Mouse (Mus musculus): ENCODE measurements around the gene Zbtb32. TPM values are rescaled to one million over a fixed set of nuclear protein-coding genes. Genes with fewer than 3 reads are reported as not detected.
A peak's percentile ranks its signal among the peaks of the same experiment; 100 is the strongest.

The Zbtb32 gene
- polyA plus RNA-seq, 1 experiment = 3.2 TPM

DNA sequence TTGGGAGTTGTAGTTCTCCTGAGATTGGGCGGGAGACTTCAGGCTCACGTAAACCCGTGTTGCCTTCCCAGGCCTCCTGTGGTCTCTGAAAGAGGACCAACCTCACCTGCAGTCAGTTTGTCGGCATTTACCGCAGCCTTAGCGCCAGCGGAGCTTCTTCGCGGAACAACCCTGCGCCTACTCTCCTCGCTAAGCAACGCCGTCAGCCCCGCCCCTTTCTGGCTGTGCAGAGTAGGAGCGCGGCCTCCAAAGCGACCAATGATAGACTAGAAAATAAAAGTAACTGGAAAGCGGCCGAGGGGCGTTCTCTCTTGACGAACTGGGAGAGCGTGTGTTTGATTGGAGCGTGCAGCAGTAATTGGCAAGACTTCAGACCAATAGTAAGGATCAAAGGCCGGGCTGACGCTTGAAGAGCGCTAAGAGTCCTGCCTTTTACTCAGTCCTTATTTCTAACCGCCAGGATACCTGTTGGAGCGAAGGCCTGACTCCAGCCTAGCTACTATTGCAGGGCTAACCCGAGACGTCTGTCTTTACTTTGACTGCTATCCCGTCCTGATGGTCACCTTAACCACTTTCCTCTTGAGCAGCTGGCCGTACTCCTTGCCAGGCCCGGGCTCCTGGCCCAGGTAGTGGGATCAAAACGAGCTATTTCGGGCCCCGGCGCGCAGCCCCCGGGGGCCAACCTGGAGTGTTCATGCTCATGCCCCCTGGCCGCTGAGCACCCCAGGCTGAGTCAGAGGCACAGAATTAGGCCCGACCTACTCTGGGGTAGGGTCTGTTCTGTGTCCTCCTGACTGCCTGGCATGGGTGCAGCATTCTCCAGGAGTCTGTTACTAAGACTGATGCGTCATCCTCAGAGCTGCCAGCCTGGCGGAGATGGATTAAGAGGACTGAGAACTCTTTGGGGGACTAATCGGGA lies 46.3 kb downstream of the Zbtb32 start, which contains the start of the genes Hspb6 and Proser3:
Gene Hspb6 (plus strand): TSS at position 77 of the 919 bp plus-strand sequence.
Gene Proser3 (minus strand): TSS at position 198 of the 919 bp plus-strand sequence.
- peak within 1 kb of the TSS; percentile 89 for H3K4me3 ChIP-seq (ENCODE audit: control insufficient read depth, insufficient read depth, low read length)
- peaks cover 11% of the 10 kb centered on the region for H3K4me1 ChIP-seq (replicated peaks; ENCODE audit: control insufficient read depth, insufficient read depth, low read length)
- no peaks in the 10 kb centered on the region for H3K27me3 ChIP-seq (ENCODE audit: control insufficient read depth, insufficient read depth, low read length)
- peak within 1 kb of the TSS; percentile 97 for H3K27ac ChIP-seq (ENCODE audit: control insufficient read depth, insufficient read depth, low read length)
- TF ChIP-seq CTCF (IDR thresholded peaks at IDR 0.05; ENCODE audit: borderline replicate concordance, control insufficient read depth, extremely low read depth, insufficient read depth, low read length, poor library complexity) (peak; percentile 48; the same call in 1 of the 2 replicates), POLR2A (IDR thresholded peaks at IDR 0.05; ENCODE audit: control insufficient read depth, extremely low read depth, insufficient read depth, low read length, poor library complexity) (peak; percentile 71; the same call in 1 of the 2 replicates)
- H3K36me3 ChIP-seq (ENCODE audit: control insufficient read depth, insufficient read depth, low read length) = peaks cover 19% of the 10 kb centered on the region
- DNase-seq = peak; percentile 97
- WGBS = under 1% methylated on average over 44 of the region's 44 CpGs

DNA sequence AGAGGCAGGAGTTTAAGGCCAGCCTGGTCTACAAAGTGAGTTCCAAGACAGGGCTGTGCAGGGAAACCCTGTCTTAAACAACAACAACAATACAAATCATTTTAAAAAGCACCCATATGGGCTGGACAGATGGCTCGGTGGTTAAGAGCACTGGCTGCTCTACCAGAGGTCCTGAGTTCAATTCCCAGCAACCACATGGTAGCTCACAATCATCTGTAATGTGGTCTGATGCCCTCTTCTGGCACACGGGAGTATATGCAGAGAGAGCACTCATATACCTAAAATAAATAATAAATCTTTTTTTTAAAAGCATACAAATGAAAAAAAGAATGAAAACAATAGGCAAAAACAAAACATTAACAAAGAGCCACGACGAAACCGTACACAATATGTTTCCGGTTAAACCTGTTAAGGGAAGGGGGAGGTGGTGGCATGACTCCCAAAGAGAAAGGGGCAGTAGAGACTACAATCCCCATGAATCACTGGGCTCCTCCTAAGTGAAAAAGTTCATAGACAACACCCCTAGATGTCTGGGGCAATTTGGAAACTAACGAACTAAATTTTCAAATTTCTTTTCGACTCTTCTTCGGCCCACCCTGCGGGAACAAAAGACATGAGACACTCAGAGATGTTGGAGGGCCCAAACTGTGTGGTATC lies 47.1 kb downstream of the Zbtb32 start:
- TF ChIP-seq CTCF (IDR thresholded peaks at IDR 0.05; ENCODE audit: borderline replicate concordance, control insufficient read depth, extremely low read depth, insufficient read depth, low read length, poor library complexity) (no peak), POLR2A (IDR thresholded peaks at IDR 0.05; ENCODE audit: control insufficient read depth, extremely low read depth, insufficient read depth, low read length, poor library complexity) (no peak)
- no peaks in the 10 kb centered on the region for H3K27me3 ChIP-seq (ENCODE audit: control insufficient read depth, insufficient read depth, low read length)
- WGBS = under 1% methylated on average over 10 of the region's 10 CpGs
- H3K4me1 ChIP-seq (replicated peaks; ENCODE audit: control insufficient read depth, insufficient read depth, low read length) = peaks cover 11% of the 10 kb centered on the region
- H3K4me3 ChIP-seq (ENCODE audit: control insufficient read depth, insufficient read depth, low read length) = peak overlapping the region; percentile 89
- peaks cover 13% of the 10 kb centered on the region for H3K36me3 ChIP-seq (ENCODE audit: control insufficient read depth, insufficient read depth, low read length)
- DNase-seq = no peak
- H3K27ac ChIP-seq (ENCODE audit: control insufficient read depth, insufficient read depth, low read length) = peak overlapping the region; percentile 97

DNA sequence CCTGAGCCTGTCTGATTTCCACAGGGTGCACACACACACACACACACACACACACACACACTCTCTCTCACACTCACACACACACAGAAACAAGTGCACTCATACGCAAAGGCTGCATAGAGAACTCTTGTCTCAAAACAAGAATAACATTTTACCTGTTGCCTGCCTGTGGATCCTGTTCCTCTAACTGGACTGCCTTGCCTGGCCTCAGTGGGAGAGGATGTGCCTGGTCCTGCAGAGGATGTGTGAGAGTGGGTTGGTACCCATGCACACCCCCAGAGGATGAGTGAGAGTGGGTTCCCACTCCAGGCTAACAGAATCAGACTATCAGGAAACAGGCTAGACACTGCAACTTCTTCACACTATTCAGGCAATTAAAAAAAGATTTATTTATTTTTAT lies 48.1 kb downstream of the Zbtb32 start:
- Histone ChIP-seq H3K4me3 (ENCODE audit: control insufficient read depth, insufficient read depth, low read length) (no peak overlapping the region), H3K27ac (ENCODE audit: control insufficient read depth, insufficient read depth, low read length) (no peak overlapping the region), H3K4me1 (replicated peaks; ENCODE audit: control insufficient read depth, insufficient read depth, low read length) (peaks cover 11% of the 10 kb centered on the region), H3K36me3 (ENCODE audit: control insufficient read depth, insufficient read depth, low read length) (peaks cover 13% of the 10 kb centered on the region), H3K27me3 (ENCODE audit: control insufficient read depth, insufficient read depth, low read length) (no peaks in the 10 kb centered on the region)
- WGBS = 97% methylated on average over 1 of the region's 1 CpGs
- TF ChIP-seq CTCF (IDR thresholded peaks at IDR 0.05; ENCODE audit: borderline replicate concordance, control insufficient read depth, extremely low read depth, insufficient read depth, low read length, poor library complexity) (no peak), POLR2A (IDR thresholded peaks at IDR 0.05; ENCODE audit: control insufficient read depth, extremely low read depth, insufficient read depth, low read length, poor library complexity) (no peak)
- no peak for DNase-seq

DNA sequence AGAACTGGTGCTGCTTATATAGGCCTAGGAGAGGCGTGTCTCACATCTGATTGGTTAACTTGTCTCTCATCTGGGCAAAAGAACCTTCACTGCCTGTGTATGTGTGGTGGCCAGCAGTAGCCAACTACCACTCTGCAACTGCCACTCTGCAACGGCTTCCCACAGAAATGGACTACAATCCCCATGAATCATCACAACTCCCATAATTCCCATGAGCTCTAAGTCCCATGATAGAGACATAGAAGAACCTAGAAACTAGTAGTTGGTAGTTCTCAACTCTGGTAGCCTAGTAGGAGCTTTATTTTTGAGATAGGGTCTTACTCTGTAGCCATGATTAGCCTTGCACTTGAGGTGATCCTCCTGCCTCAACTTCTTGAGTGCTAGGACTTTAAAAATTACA lies 48.8 kb downstream of the Zbtb32 start:
- no peak for TF ChIP-seq CTCF (IDR thresholded peaks at IDR 0.05; ENCODE audit: borderline replicate concordance, control insufficient read depth, extremely low read depth, insufficient read depth, low read length, poor library complexity)
- no peak for TF ChIP-seq POLR2A (IDR thresholded peaks at IDR 0.05; ENCODE audit: control insufficient read depth, extremely low read depth, insufficient read depth, low read length, poor library complexity)
- Histone ChIP-seq H3K36me3 (ENCODE audit: control insufficient read depth, insufficient read depth, low read length) (peaks cover 5% of the 10 kb centered on the region), H3K4me1 (replicated peaks; ENCODE audit: control insufficient read depth, insufficient read depth, low read length) (peaks cover 11% of the 10 kb centered on the region), H3K27me3 (ENCODE audit: control insufficient read depth, insufficient read depth, low read length) (no peaks in the 10 kb centered on the region), H3K27ac (ENCODE audit: control insufficient read depth, insufficient read depth, low read length) (no peak overlapping the region), H3K4me3 (ENCODE audit: control insufficient read depth, insufficient read depth, low read length) (no peak overlapping the region)
- WGBS = 89% methylated on average over 2 of the region's 2 CpGs
- no peak for DNase-seq

DNA sequence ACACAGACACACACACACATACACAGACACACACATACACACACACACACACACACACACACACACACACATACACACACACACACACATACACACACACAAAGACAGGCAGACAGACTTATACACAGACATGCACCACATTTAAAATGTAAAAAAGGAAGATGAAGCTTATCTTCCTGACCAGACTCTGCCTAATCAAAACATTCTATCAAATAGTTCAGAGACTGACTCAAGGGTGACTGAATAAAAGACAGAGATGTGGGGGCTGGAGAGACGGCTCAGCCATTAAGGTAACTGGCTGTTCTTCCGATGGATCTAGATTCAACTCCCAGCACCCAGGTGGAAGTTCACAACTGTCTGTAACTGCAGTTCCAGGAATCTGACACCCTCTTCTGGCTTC lies 54.4 kb downstream of the Zbtb32 start:
- Histone ChIP-seq H3K4me1 (replicated peaks; ENCODE audit: control insufficient read depth, insufficient read depth, low read length) (no peaks in the 10 kb centered on the region), H3K36me3 (ENCODE audit: control insufficient read depth, insufficient read depth, low read length) (peaks cover 5% of the 10 kb centered on the region), H3K27me3 (ENCODE audit: control insufficient read depth, insufficient read depth, low read length) (no peaks in the 10 kb centered on the region), H3K4me3 (ENCODE audit: control insufficient read depth, insufficient read depth, low read length) (no peak overlapping the region), H3K27ac (ENCODE audit: control insufficient read depth, insufficient read depth, low read length) (no peak overlapping the region)
- no peak for DNase-seq
- WGBS = 96% methylated on average over 2 of the region's 2 CpGs
- TF ChIP-seq POLR2A (IDR thresholded peaks at IDR 0.05; ENCODE audit: control insufficient read depth, extremely low read depth, insufficient read depth, low read length, poor library complexity) (no peak), CTCF (IDR thresholded peaks at IDR 0.05; ENCODE audit: borderline replicate concordance, control insufficient read depth, extremely low read depth, insufficient read depth, low read length, poor library complexity) (no peak)

DNA sequence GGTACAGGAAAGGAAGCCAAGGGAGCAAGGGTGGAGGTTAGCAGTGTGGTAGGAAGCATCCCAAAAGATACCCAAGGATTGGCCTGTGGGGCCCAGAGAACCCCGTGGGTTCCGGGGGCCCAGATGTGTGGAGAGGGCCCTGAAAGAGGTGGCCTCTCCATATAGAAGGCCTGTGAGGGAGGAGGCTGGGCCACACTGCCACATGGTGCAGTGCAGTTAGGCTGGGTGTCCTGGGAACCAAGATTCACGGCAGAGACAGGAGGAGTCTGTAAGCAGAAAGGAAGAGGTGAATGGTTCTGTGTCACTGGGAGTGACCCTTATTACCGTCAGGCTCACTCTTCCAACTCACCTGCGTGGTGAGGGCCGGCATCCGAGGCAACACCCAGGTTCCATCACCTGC lies 58.1 kb downstream of the Zbtb32 start:
- H3K36me3 ChIP-seq (ENCODE audit: control insufficient read depth, insufficient read depth, low read length) = no peaks in the 10 kb centered on the region
- no peak overlapping the region for H3K27ac ChIP-seq (ENCODE audit: control insufficient read depth, insufficient read depth, low read length)
- 99% methylated on average over 7 of the region's 7 CpGs for whole genome bisulfite sequencing
- H3K27me3 ChIP-seq (ENCODE audit: control insufficient read depth, insufficient read depth, low read length) = no peaks in the 10 kb centered on the region
- peaks cover 1% of the 10 kb centered on the region; the same call in 1 of the 2 replicates for H3K4me1 ChIP-seq (replicated peaks; ENCODE audit: control insufficient read depth, insufficient read depth, low read length)
- no peak overlapping the region for H3K4me3 ChIP-seq (ENCODE audit: control insufficient read depth, insufficient read depth, low read length)
- TF ChIP-seq CTCF (IDR thresholded peaks at IDR 0.05; ENCODE audit: borderline replicate concordance, control insufficient read depth, extremely low read depth, insufficient read depth, low read length, poor library complexity) (no peak), POLR2A (IDR thresholded peaks at IDR 0.05; ENCODE audit: control insufficient read depth, extremely low read depth, insufficient read depth, low read length, poor library complexity) (no peak)
- DNase-seq = no peak

Other genes with a start within 250 kb of the Zbtb32 start
- gene Lrfn3, start 236.1 kb downstream of the Zbtb32 start, polyA plus RNA-seq (2012; rRNA removed) = 0.78 and 1.1 TPM in 2 replicates
- 273 and 417 TPM in 2 replicates for gene Tyrobp, start 185.1 kb downstream of the Zbtb32 start, polyA plus RNA-seq (2012; rRNA removed)
- 212 and 279 TPM in 2 replicates for gene Hcst, start 179.1 kb downstream of the Zbtb32 start, polyA plus RNA-seq (2012; rRNA removed)
- gene Nfkbid, start 177.2 kb downstream of the Zbtb32 start, polyA plus RNA-seq (2012; rRNA removed) = 72.8 and 77.4 TPM in 2 replicates
- 5.9 and 6.0 TPM in 2 replicates for gene Aplp1, start 153.4 kb downstream of the Zbtb32 start, polyA plus RNA-seq (2012; rRNA removed)
- gene Kirrel2, start 141.2 kb downstream of the Zbtb32 start, polyA plus RNA-seq (2012; rRNA removed) = 0.05 and 0.15 TPM in 2 replicates
- 0.19 and 0.38 TPM in 2 replicates for gene Nphs1, start 140.6 kb downstream of the Zbtb32 start, polyA plus RNA-seq (2012; rRNA removed)
- 0.13 and 0.62 TPM in 2 replicates for gene Prodh2, start 105.3 kb downstream of the Zbtb32 start, polyA plus RNA-seq (2012; rRNA removed)
- 156 and 176 TPM in 2 replicates for gene Arhgap33, start 63.8 kb downstream of the Zbtb32 start, polyA plus RNA-seq (2012; rRNA removed)
- 30.0 and 89.6 TPM in 2 replicates for gene Hspb6, start 46.7 kb downstream of the Zbtb32 start, polyA plus RNA-seq (2012; rRNA removed)
- 36.1 and 36.3 TPM in 2 replicates for gene Proser3, start 46.6 kb downstream of the Zbtb32 start, polyA plus RNA-seq (2012; rRNA removed)
- gene Lin37, start 39.1 kb downstream of the Zbtb32 start, polyA plus RNA-seq (2012; rRNA removed) = 73.0 and 78.6 TPM in 2 replicates
- gene U2af1l4, start 35.6 kb downstream of the Zbtb32 start, polyA plus RNA-seq (2012; rRNA removed) = 81.5 and 84.2 TPM in 2 replicates
- 7.3 and 8.8 TPM in 2 replicates for gene Gm49396, start 35.6 kb downstream of the Zbtb32 start, polyA plus RNA-seq (2012; rRNA removed)
- gene Psenen, start 35.3 kb downstream of the Zbtb32 start, polyA plus RNA-seq (2012; rRNA removed) = 130 and 176 TPM in 2 replicates
- 26.1 and 31.7 TPM in 2 replicates for gene Igflr1, start 33.5 kb downstream of the Zbtb32 start, polyA plus RNA-seq (2012; rRNA removed)
- 161 and 171 TPM in 2 replicates for gene Kmt2b, start 10.2 kb downstream of the Zbtb32 start, polyA plus RNA-seq (2012; rRNA removed)
- 4.5 and 7.5 TPM in 2 replicates for gene Upk1a, start 13.9 kb upstream of the Zbtb32 start, polyA plus RNA-seq (2012; rRNA removed)
- gene Cox6b1, start 27.2 kb upstream of the Zbtb32 start, polyA plus RNA-seq (2012; rRNA removed) = 283 and 388 TPM in 2 replicates
- gene Etv2, start 36.9 kb upstream of the Zbtb32 start, polyA plus RNA-seq (2012; rRNA removed) = 0.13 TPM in 1 of 2 replicates, not detected in the other
- gene Rbm42, start 51.4 kb upstream of the Zbtb32 start, polyA plus RNA-seq (2012; rRNA removed) = 117 and 129 TPM in 2 replicates
- 41.2 and 47.7 TPM in 2 replicates for gene Haus5, start 66.1 kb upstream of the Zbtb32 start, polyA plus RNA-seq (2012; rRNA removed)
- gene Pmis2, start 72.7 kb upstream of the Zbtb32 start, polyA plus RNA-seq (2012; rRNA removed) = not detected in 2 replicates
- 0.28 and 0.82 TPM in 2 replicates for gene 2200002J24Rik, start 100.0 kb upstream of the Zbtb32 start, polyA plus RNA-seq (2012; rRNA removed)
- gene Atp4a, start 113.3 kb upstream of the Zbtb32 start, polyA plus RNA-seq (2012; rRNA removed) = 2.7 and 3.8 TPM in 2 replicates
- 161 and 204 TPM in 2 replicates for gene Tmem147, start 130.6 kb upstream of the Zbtb32 start, polyA plus RNA-seq (2012; rRNA removed)
- gene Gapdhs, start 144.8 kb upstream of the Zbtb32 start, polyA plus RNA-seq (2012; rRNA removed) = 0.11 and 1.1 TPM in 2 replicates
- 3.4 and 4.1 TPM in 2 replicates for gene Sbsn, start 152.6 kb upstream of the Zbtb32 start, polyA plus RNA-seq (2012; rRNA removed)
- gene Dmkn, start 164.8 kb upstream of the Zbtb32 start, polyA plus RNA-seq (2012; rRNA removed) = 26.3 and 35.6 TPM in 2 replicates
- 11.9 and 18.3 TPM in 2 replicates for gene Krtdap, start 189.0 kb upstream of the Zbtb32 start, polyA plus RNA-seq (2012; rRNA removed)
- 3.2 and 3.5 TPM in 2 replicates for gene Ffar2, start 224.9 kb upstream of the Zbtb32 start, polyA plus RNA-seq (2012; rRNA removed)